Mouse (Mus musculus): ENCODE results near the gene Cfap97.

Cfap97 gene

DNA sequence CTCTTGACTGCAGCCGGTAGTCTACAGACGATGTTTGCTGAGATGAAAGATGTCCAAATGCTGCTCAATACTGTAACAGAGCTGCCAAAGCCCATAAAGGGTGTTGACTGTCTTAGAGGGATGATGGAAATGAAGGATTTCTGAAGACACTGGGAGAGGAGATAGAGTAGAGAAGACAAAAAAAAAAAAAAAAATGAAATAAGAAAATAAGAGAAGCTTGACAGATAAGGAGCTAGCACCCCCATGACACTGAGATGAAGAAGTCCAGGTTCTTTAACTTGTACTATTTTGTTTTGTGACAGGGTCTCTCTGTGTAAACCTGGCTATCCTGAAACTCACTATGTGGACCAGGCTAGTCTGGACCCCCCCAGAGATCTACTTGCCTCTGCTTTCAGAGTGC, 1.5 kb downstream of the Cfap97 start:
- no peak for DNase-seq (ENCODE audit: low read depth)

DNA sequence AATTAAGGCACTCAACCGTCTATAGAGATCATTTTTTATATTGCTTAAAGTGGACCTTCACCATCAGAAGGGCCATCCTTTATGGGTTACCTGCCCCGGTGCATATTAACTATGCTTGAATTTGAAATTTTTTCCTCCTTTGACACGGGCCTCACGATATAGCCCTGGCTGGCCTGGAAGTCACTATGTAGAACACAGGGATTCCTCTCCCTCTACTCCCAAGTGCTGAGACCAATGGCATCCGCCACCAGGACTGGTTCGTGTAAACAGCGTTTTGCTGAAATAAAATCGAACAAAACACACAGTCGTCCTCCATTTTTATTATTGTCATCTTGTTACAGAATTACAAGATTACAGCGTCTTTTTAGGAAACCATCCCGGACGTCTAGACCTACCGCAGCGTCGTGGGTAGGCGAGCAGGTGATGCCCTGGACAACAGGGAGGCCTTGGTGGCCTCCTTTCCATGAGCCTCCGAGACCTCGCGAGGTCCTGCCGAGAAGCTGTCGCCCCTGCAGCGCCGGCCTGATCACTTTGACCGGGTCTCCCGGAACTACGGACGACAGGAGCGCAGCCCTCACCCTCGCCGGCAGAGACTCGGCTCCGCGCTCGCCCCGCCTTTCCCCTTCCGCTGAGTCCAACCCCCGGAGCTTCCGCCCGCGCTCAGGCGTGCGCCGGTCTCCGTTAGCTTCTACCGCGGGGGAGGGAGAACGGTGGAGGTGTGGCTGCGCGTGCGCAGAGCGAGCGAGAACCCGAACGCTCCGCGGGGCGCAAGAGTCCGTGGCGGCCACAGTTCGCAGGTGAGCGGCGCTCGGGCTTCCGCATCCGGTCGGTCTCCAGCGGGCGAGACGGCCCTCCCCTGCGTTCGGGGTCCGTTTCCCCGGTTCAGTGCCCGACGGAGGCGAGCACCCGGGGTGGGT, 11.6 kb downstream of the Cfap97 start:
- DNase-seq (ENCODE audit: low read depth): peak; percentile 84

DNA sequence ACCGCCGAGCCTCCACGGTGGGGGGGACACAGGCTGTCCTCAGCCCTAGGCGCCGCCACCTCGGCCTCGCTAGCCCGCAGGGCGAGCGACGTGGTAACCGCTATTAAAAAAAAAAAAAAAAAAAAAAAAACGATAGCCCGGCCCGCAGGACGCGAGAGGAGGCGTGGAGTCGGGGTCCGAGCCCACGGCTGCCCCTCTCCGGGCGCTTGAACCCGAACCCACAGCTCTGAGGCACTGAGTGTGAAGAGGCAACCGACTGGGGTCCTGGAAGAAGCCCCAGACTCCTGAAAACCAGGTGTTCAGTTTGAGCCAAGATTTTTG, 12.3 kb downstream of the Cfap97 start:
- no peak for DNase-seq (ENCODE audit: low read depth)

- no peak for DNase-seq (ENCODE audit: low read depth)
Observed at GRCm38 (mm10) chr8:46173651-46174050, 22.1 kb downstream of the Cfap97 start.

- no peak for DNase-seq (ENCODE audit: low read depth)
Observed at GRCm38 (mm10) chr8:46180136-46180535, 28.6 kb downstream of the Cfap97 start.

GRCm38 (mm10) chr8:46185361-46185760, 33.8 kb downstream of the Cfap97 start:
- DNase-seq (ENCODE audit: low read depth): no peak

- no peak for DNase-seq (ENCODE audit: low read depth)
Observed at GRCm38 (mm10) chr8:46193100-46193499, 41.5 kb downstream of the Cfap97 start.

DNA sequence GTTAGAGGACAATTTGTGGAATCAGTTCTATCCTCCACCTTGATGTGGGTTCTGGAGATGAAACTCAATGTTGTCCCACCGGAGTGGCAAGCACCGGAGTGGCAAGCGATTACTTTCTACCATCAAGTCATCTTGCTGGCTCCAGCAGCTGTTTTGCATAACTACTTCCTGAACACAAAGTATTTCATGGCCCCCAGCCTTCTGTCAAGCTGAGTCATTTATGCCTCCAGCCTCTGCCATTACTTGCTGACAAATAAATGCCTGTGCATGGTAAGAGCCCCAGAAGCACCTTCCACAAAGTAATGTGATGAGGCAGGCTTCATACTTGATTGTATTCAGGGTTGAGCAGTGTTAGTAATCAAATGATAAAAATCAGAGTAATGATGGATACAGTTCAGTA, 45.3 kb downstream of the Cfap97 start:
- no peak for DNase-seq (ENCODE audit: low read depth)

DNA sequence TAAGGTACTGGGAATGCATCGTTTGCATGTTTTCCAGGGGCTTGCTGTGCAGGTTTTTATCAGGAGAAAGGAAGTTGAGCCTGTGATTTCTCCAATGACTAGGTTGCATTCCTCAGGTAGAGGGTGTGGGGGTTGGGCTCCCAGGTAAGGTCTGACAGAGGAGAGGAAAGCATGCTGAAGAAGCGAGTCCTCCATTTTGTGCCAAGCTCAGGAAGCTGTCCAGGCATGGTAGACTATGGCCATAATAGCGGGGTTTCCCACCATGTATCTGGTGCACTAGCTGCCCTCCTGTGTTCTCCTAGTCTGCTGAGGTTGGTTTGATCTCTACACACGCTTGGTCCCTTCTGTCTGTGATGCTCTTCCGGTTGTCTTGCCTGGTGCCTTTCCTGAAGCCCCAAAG, 46.1 kb downstream of the Cfap97 start:
- no peak for DNase-seq (ENCODE audit: low read depth)

DNA sequence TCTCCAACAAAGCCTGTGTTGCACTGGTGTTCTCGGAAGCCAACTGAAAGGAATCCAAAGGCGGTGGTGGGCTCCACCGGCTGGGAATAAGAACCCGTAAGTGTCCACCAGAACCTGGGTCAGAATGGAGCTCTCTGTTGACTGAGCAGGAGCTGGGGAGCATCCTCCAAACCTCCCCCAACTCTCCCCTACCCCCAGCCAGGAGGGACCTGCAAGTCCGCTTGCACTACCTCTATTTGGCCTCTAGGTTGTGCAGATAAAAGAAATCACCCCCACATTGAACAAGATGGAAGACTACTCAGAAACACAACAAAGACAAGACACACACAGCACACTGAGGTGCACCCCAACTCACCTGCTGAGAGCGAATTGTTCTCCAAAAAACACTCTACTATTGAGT, 50.8 kb downstream of the Cfap97 start:
- no peak for DNase-seq (ENCODE audit: low read depth)

- no peak for DNase-seq (ENCODE audit: low read depth)
Observed at GRCm38 (mm10) chr8:46204301-46204700, 52.7 kb downstream of the Cfap97 start.

- DNase-seq (ENCODE audit: low read depth): peak; percentile 65
Observed at GRCm38 (mm10) chr8:46204974-46205640, 53.5 kb downstream of the Cfap97 start.

- no peak for DNase-seq (ENCODE audit: low read depth)
Observed at GRCm38 (mm10) chr8:46206107-46206506, 54.5 kb downstream of the Cfap97 start.

GRCm38 (mm10) chr8:46208354-46208753, 56.8 kb downstream of the Cfap97 start:
- no peak for DNase-seq (ENCODE audit: low read depth)

DNA sequence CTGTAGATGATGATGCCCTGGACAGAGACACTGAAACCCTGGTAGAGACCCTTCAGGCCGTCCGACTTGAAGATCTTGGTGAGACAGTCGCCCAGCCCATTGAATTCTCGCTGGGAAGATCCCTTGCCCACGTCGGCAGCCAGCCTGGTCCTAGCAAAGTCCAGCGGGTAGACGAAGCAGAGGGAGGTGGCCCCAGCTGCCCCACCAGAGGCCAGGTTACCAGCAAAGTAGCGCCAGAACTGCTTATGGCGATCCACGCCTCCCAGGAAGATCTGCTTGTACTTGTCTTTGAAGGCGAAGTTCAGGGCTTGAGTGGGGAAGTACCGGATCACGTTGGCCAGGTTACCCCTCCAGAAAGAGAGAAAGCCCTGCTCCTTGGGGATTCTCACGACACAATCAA, 57.5 kb downstream of the Cfap97 start:
- DNase-seq (ENCODE audit: low read depth): no peak

DNA sequence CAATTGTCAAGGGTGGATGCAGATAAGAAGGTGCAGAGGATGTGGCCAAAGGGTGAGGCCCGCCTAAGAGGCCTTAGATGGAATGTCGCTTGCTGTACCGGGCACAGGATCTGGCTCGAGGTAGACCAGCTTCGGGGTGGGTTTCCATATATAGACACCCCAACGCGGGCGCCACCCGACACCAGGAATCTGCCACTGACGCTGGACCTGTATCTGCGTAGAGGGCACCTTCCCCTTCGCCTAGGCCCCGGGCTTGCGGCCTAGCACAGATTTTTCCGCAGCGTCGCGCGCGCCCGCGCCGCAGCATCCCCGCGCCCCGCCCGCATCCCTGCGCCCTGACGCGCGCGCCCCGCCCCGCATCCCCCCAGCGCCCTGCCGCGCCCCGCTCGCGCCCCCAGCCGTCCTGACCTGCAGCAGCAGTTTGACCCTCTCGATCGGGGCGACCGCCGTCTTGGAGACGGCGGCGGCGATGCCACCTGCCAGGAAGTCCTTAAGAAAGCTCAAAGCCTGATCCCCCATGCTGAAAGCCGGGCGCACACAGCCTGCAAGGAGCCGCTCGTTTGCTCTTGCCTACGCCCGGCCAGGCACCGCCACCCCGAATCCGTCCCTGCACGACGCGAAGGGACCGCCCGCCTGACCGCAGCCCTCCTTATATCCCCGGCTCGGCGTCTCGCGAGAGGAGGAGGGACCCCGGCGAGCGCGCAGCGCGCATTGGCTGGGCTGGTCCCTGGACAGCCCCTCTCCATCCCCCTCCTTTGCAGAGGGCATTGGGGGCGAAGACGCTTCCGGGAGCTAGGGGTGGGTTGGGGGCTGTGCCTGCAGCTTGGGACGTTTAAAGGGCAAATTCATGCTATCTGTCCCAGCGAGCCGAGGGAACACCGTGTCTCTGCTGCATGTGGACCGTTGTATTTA, 59.1 kb downstream of the Cfap97 start, which contains the start of gene Slc25a4:
Slc25a4 (minus strand) TSS at position 881 of the 912 bp plus-strand sequence.
- DNase-seq (ENCODE audit: low read depth): peak; percentile 69

GRCm38 (mm10) chr8:46211611-46212071, 60.1 kb downstream of the Cfap97 start:
- no peak for DNase-seq (ENCODE audit: low read depth)

- no peak for DNase-seq (ENCODE audit: low read depth)
Observed at GRCm38 (mm10) chr8:46212194-46212593, 60.6 kb downstream of the Cfap97 start.

DNA sequence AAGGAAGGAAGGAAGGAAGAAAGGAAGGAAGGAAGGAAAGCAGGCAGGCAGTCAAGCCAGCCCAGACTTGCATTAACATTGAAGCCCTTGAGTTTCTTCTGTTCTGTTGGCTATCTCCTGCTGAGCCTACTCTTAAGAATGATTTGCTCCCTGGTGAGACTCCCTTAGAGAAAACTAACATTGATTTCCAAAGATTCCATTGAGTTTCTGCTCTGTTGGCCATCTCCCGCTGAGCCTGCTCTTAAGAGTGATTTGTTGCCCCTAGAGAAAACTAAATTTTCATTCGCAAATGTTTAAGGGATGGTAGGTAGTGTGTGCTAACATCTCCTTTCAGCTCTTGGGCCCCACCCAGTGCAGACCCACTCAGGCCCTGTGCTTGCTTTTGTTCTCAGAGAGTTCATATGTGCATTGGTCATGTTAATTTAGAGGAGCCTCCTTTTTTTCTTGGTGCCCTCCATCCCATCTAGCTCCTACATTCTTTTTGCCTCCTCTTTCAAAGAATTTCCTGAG, 62.5 kb downstream of the Cfap97 start:
- DNase-seq (ENCODE audit: low read depth): no peak

GRCm38 (mm10) chr8:46216838-46217237, 65.3 kb downstream of the Cfap97 start:
- peak; percentile 56 for DNase-seq (ENCODE audit: low read depth)

GRCm38 (mm10) chr8:46220566-46220965, 69.0 kb downstream of the Cfap97 start:
- DNase-seq (ENCODE audit: low read depth): no peak

GRCm38 (mm10) chr8:46225501-46225900, 73.9 kb downstream of the Cfap97 start:
- peak; percentile 29 for DNase-seq (ENCODE audit: low read depth)
